Mouse (Mus musculus): ENCODE measurements at regions not wholly inside any gene's neighbourhood (a gene's known extent, or its start where the extent isn't known, plus 50 kb on each side); places are given as distances from the start of the nearest gene placed in this dataset.

GRCm38 (mm10) chr2:123394296-123394695 lies 629.3 kb downstream of the Sqor start:
- TF ChIP-seq CTCF (IDR thresholded peaks at IDR 0.05): no peak
- no peak for TF ChIP-seq EP300 (IDR thresholded peaks at IDR 0.05)

All from lung, postnatal 0 days (tissue).